Mouse (Mus musculus): ENCODE results near the gene Zfp46.

Gene Zfp46

DNA sequence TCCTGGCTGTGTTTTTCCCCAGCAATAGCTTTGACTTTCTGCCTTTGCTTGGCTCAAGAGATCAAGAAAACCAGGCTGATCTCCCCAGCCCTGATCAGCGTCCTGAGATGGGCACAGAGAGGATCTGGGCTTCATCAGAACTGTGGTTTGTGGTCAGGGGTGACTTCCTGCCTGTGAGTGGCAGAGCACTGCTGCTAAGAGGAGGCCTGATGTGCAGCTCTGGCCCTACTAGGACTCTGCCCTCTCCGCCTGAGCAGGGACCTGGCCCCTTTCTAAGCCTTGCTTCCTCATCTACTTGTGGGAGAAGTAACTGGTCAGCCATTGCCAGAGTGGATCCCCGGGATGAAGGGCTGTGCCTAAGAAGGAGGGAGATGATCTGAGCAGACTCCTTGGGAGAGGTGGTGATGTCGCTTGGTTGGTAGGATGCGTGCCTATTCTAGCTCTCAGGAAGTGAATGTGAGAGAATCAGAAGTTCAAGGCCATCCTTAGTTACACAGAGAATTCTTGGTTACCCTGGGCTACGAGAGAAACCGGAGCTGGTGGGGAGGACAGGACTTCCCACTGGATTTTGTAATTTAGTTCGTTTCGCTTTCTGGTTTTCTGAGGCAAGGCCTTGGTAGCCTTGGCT lies 17.7 kb upstream of the Zfp46 start:
- no peak for DNase-seq (ENCODE audit: low spot score)

DNA sequence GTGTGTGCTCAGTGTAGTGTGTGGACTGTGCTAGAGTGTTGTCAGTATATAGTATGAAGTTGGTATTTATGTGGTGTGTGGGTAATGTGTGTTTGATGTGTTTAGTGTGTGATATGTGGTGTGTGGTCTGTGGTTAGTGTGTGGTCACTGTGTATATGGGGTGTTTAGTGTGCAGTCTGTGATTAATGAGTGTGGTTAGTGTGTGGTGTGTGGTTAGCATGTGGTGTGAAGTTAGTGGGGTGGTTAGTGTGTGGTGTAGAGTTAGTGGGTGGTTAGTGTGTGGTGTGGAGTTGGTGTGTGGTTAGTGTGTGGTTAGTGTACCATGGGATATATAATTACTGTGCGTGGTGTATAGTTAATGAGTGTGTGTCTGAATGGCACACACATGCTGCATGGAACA lies 15.6 kb upstream of the Zfp46 start:
- DNase-seq (ENCODE audit: low spot score) = no peak

DNA sequence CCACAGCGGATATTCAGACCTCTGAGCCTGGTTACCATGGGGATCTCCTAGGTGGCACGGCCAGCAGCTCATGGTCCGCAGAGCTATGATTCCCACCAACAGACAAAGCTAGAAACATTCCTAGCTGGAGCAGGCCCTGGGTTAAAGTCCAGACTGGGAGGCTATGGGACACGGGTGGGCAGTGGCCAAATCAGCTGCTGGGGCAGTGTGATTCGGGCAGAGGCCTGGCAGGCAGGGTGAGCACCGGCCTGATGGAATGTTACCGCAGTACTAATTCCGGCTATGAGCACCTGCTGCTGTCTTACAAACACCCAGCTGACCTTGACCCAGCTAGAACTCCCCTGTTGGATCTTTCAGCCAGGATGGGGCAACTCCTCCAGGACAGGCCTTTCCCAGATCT lies 13.8 kb upstream of the Zfp46 start:
- DNase-seq (ENCODE audit: low spot score) = no peak

DNA sequence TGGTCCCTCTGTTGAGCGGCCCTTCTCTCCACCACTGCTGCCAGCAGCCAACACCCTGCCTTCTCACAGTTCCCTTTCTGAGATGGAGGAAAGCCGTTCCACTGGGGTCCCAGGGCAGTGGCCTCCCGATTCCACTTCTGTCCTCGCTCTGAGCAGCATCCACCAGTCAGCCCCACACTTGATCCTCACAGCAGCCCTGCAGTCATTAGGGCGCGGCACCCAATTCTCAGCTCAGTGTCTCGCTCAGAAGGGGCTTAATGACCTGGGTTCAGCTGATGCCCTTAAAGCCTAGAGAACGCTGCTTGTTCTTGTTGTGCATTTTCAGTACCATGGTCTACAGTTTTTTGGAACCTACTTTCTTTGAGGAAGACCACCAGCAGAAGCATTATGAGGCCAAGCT lies 3.4 kb upstream of the Zfp46 start:
- no peak for DNase-seq (ENCODE audit: low spot score)

DNA sequence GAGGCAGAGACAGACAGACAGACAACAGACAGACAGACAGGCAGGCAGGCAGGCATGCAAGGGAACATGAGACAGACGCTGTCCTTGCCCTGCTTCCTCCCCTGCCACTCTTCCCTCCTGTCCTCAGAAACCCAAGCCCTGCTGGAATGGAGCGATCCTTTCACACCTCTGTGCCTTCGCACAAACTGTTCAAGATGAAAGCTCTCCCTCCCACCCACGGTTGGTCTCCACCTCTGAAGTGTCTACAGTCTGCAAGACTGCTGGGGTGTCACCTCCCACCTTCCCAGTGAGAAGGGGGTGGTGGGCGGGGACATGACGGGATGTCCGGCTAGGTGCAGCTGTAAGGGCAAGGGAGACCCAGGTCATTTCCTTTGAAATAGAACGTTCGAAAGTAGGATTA lies 2.9 kb upstream of the Zfp46 start:
- no peak for DNase-seq (ENCODE audit: low spot score)

DNA sequence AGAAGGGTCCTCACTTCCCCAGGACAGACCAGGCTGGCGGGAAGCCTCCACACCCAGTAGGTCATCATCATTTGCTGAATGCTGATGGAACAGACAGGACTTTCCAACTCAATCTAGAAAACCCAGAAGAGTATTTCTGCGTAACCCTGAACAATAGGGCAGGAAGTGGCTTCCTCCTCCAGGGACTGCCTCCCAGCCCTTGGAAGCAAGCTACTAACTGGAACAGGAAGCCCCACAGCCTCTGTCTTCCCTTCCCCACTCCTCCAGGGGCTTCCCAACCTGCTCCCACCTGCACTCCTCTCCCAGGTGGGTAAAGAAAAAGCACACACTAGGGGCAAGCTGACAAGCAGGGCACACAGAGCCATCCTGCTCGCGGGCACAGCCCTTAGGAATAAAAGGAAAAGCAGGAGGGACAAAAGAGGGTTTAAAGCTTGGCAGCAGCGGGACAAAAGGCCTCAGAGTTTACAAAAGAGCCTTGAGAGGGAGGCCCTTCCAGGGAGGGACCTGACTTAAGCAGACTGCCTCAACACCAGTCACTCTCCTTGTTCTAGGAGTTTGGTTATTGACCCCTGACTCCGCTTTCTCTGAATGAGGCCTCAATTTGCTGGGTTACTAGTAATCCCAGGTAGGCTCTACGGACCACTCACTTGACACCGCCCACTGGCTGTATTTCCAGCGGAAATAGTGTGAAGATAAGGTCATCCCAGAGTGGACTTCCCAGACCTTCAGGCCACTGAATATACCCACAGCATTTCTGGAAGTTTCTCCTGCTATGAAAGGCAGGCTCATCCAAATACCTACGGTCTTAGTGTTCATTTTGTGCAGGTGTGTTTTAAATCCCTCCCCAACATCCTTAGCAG lies 1.6 kb upstream of the Zfp46 start:
- no peak for DNase-seq (ENCODE audit: low spot score)

DNA sequence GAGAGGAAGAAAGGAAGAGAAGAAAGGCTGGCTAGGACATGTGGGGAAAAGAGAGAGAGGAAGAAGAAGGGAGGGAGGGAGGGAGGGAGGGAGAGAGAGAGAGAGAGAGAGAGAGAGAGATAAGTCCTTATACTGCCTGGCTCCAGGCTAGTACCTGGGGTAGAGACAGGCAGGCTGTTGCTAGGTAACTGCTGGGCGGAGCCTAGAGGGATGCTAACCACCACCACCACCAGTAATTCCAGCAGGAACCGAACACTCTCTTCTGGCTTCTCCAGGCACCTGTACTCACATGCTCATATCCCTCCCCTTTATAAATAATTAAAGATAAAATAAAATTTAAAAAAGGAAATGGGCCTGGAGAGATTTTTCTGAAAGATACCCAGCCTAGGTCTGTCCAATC lies 700 bp upstream of the Zfp46 start:
- no peak for DNase-seq (ENCODE audit: low spot score)

DNA sequence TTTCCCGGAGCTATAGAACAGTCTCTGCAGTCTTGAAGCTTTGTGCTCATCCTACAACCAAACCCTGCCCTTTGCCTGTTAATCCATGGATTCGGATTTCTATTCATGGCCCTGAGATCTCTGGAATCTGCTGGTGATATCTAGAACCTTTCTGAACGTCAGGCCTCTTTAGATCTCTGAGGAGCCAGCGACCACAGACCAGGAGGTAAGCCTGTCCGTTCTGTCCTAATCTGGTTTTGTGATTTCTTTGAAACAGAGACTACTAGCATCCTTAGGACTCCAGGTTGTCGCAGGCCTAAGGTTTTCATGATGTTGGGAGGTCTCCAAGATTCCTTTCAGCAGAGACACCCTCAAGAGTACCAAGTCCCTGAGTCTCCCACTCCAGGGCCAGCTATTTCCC lies 408 bp downstream of the Zfp46 start:
- peak; percentile 29 for DNase-seq (ENCODE audit: low spot score)

DNA sequence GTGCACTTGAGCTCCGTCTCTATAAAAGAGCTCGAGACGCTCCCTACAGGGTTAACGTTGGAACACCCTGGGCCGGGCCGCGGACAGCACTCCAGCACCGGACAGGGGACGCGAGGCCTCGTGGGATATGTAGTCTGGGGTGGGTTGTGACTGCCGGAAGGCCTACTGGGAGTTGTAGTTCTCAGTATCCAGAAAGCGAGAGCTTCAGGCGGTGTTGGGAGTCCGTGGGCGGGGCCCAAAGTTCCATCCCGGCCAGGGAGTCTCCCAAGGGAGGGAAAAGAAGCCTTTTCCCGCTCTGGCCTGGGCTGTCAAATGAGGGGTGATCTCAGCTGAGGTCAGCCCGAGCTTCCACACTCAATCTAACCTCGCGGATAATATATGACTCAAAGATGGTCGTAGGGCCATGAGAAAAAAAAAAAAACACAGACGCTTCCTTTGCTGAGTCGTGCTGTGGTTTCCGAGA lies 896 bp downstream of the Zfp46 start:
- peak; percentile 96 for DNase-seq (ENCODE audit: low spot score)

DNA sequence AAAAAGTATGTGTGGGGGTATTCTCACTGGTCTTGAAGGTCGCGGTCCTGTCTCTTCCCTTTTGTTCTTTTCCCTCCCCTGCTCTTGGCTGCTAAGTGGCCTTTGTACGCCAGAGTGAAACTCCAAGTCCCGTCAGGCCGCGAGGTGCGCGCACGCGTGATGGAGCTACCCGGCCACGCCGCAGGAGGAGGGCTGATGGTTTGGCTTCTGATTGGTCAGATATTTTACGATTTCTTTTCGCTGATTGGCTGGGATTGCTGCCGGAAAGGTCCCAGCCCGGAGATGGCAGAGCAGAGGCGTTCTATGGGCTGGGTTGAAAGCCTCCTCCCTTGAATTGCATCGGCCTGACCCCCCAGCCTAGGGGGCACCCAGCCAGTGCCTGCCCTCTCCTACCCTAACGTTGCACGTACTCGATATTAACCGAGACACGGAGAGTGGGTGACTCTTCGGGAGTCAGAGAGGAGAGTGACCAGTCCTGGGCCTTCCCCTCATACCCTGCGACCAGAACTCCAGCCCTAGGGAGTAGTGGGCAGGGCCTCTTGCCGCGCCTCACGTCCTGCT lies 1.4 kb downstream of the Zfp46 start:
- peak; percentile 97 for DNase-seq (ENCODE audit: low spot score)

DNA sequence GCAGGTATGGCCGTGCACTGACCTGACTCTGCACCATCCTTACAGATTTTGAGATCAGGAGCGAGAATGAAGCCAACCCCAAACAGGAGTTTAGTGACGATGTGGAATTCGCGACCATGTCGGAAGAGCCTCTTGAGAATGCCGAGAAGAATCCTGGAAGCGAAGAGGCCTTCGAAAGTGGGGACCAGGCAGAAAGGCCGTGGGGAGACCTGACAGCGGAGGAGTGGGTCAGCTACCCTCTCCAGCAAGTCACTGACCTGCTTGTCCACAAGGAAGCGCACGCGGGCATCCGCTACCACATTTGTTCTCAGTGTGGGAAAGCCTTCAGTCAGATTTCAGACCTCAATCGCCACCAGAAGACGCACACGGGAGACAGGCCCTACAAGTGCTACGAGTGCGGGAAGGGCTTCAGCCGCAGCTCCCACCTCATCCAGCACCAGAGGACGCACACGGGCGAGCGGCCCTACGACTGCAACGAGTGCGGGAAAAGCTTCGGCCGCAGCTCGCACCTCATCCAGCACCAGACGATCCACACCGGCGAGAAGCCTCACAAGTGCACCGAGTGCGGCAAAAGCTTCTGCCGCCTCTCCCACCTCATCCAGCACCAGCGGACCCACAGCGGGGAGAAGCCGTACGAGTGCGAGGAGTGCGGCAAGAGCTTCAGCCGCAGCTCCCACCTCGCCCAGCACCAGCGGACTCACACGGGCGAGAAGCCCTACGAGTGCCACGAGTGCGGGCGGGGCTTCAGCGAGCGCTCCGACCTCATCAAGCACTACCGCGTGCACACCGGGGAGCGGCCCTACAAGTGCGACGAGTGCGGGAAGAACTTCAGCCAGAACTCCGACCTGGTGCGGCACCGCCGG lies 5.7 kb downstream of the Zfp46 start:
- DNase-seq (ENCODE audit: low spot score) = no peak

DNA sequence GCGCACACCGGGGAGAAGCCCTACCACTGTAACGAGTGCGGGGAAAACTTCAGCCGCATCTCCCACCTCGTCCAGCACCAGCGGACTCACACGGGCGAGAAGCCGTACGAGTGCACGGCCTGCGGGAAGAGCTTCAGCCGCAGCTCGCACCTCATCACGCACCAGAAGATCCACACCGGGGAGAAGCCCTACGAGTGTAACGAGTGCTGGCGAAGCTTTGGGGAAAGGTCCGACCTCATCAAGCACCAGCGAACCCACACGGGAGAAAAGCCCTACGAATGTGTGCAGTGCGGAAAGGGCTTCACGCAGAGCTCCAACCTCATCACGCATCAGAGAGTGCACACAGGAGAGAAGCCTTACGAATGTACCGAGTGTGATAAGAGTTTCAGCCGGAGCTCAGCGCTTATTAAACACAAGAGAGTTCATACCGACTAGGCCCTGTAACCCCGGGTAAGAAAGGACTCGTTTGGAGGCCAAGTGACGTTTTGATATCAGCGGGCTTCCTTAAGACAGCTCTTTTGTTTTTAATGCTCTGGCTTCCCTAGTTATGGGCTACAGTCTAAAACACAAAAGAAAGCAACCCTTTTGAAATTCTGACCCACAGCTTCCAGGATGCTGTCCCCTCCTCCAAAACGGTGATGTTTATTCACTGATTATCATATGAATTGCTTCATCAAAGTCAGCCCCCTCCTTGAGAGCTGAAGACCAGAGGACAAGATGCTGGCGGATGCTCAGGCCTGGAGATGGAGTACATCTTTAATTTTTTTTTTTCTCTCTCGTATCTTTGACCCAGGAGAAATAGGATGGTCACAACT lies 6.5 kb downstream of the Zfp46 start:
- no peak for DNase-seq (ENCODE audit: low spot score)

DNA sequence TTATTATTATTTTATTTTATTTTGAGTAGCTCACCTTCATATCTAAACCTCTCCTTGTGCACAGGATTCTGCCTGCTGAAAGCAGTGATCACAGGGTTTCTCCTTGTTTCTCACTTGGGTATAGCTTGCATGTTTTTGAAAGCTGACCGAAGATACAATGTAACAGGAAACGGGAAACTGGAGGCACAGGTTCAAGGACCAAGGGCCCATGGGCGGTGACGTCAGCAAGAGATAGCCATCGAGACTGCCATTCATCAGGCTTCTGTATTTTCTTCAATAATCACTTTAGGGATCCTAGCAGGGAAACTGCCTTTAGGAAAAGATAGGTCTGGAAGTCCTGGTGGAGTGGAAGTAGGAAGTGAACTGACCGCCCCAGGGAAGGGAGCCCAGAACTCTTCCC lies 7.2 kb downstream of the Zfp46 start:
- no peak for DNase-seq (ENCODE audit: low spot score)

DNA sequence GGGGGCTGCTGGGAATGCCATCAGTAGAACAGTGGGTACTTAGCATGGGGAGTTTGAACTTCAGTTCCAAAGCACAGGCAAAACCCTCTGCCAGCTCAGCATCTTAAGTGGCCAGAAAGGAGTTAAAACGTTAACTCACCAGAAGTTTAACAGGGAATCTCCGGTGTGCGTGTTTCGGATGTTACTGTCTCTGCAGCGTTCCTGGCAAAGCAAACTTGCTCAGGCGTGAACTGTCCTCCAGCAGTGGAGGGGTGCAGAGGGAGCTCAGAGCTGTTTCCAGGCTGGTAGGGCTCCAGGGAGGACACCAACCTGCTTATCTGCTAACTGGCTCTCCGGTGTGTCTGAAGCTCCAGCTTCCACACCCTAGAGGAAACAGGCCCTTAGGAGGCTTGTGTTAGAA lies 11.5 kb downstream of the Zfp46 start:
- DNase-seq (ENCODE audit: low spot score) = no peak

DNA sequence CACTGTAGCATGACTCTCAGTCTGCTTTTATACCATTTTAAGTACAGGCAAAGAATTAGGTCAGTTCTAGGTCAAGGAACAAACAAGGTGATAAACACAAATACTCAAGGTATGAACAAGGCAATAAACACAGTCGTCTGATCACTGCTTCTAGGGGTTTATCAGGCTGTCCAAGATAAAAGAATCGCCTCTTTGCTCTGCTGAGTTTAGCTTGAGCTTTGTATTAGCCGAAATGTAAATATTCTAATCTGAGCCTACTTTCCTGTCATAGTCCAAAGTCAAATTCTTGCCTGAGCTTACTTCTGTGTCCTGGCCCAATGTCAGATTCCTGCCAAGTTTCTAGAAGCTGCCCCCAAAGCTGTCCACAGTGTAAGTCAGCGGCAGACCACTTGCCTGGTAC lies 18.0 kb downstream of the Zfp46 start:
- no peak for DNase-seq (ENCODE audit: low spot score)

DNA sequence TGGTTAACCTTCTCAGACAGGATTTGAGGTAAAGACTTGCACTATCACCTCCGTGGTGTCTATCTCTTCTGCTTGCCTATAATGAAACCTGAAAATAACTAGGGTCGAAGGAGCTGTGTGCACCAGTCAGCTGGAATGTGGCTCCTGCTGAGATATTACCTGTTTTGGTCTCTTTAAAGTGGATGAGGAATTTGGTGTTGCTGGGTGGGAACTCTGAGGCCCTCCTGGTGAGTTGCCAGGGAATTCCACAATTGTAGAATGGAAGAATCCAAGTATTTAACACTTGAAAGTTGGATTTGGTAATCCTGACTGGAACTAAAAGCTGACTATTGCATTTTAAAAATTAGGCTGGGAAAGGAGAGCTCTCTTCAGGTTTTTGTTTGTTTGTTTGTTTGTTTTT lies 19.7 kb downstream of the Zfp46 start:
- DNase-seq (ENCODE audit: low spot score) = no peak

DNA sequence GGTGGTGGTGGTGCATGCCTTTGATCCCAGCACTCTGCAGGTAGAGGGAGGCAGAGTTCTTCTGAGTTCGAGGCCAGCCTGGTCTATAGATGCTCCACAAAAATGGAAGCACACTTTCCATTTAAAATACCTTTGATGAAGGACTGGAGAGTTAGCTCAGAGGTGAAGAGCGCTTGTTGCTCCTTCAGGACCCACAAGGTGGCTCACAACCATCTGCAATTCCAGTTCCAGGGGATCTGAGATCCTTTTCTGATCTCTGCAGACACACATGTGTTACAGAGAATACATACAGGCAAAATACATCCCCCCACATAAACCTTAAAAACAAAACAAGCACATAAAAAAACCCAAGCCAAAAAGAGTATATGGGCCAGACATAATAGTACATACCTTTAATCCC lies 23.9 kb downstream of the Zfp46 start:
- no peak for DNase-seq (ENCODE audit: low spot score)

DNA sequence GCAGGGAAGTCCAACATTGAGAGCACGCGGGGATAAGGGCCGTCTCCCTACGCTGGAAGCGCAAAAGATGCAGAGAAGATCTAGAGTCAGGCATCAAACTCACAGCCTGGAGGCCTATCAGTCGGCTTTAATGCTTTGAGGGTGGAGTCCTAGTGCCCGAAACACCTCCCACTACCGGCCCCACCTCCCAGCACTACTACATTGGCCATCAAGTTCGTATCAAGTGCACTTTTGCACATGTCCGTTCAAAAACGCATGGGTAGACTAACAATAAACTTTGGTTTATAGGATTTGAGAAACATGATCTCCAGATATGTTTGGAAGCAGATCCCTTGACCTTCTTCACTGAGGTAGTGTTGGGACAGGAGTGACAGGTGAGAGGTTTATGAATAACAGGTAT lies 25.3 kb downstream of the Zfp46 start:
- no peak for DNase-seq (ENCODE audit: low spot score)

DNA sequence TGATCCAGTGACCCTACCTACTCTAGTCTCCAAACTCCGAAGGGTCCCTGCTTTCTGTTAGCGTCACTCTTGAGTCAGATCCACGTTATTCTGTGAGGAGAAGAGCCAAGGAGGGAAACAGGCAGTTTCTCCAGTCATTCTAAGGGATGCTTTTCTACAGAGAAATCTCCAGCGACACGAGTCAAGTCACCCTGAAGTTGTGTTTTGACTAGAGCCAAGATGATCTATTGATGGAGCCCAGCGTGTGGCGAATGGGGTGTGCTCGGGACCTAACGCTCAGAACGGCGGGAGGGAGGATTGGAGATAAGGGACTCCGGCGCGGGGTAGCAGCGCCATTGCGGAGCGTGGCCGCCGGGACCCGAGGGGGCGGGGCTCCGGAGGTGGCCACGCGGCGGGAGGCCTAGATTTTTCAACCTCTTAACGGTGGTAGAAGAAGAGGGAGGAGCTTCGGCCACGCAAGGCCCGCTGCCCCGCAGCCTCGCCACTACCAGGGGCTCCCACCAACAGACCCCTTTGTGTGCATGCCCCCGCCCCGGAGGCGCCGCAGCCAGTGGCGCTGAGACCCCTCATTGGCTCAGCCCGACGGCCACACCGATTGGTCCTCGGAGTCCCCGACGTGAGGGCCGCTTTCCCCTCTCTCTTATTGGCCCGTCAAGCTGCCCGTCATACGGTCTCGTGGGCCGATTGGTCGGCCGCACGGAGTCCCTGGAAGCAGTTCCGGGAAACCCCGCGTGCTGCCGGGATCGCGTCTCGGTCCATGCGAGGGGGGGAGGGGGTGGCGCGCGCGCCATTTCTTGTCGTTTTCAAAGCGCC lies 26.0 kb downstream of the Zfp46 start, which contains the start of gene Hnrnpr:
TSS of gene Hnrnpr (plus strand) at position 714 of the 813 bp plus-strand sequence.
- DNase-seq (ENCODE audit: low spot score) = peak; percentile 99
